In genomic region chr4:138216891-138217392, GRCm38 (mm10) we compare ENCODE assay signal across 8 mouse cellular contexts. TPM values are rescaled to one million over a fixed set of nuclear protein-coding genes. Genes with fewer than 3 reads are reported as not detected.
DNase-seq lines count a peak whose midpoint lies in the region; ATAC-seq and TF ChIP-seq lines count a peak whose summit lies in the region.

No protein-coding gene starts in this region.

- under 1% methylated on average over 65 of the region's 68 CpGs for WGBS in forebrain, embryonic 16.5 days
- WGBS in lung, embryonic 14.5 days: under 1% methylated on average over 66 of the region's 68 CpGs
- under 1% methylated on average over 67 of the region's 68 CpGs for WGBS in olfactory bulb, adult 2 months
- WGBS in thymus, adult 2 months: under 1% methylated on average over 68 of the region's 68 CpGs

- TF ChIP-seq CTCF in G1E (IDR thresholded peaks at IDR 0.05; ENCODE audit: low read depth, low read length): no peak
- TF ChIP-seq CTCF in layer of hippocampus, adult 2 months (conservative IDR thresholded peaks at IDR 0.05): no peak
- no peak for TF ChIP-seq CTCF in lung, embryonic 14.5 days (IDR thresholded peaks at IDR 0.05; ENCODE audit: low read depth)
- TF ChIP-seq CTCF in olfactory bulb, adult 2 months (IDR thresholded peaks at IDR 0.05; ENCODE audit: insufficient read depth, low read depth, low read length): no peak
- no peak for TF ChIP-seq CTCF in thymus, adult 2 months (IDR thresholded peaks at IDR 0.05; ENCODE audit: borderline replicate concordance, control insufficient read depth, extremely low read depth, insufficient read depth, low read length, poor library complexity)

- no peaks in the 10 kb centered on the region for H3K27me3 ChIP-seq in G1E (ENCODE audit: insufficient read depth, low read length)
- no peaks in the 10 kb centered on the region for H3K27me3 ChIP-seq in forebrain, embryonic 16.5 days (replicated peaks; ENCODE audit: control insufficient read depth, insufficient read depth, low read length)
- H3K27me3 ChIP-seq in lung, embryonic 14.5 days (ENCODE audit: insufficient read depth, low read length): no peaks in the 10 kb centered on the region
- H3K27me3 ChIP-seq in thymus, adult 2 months (ENCODE audit: control insufficient read depth, insufficient read depth, low read length): no peaks in the 10 kb centered on the region

- H3K9me3 ChIP-seq in G1E (replicated peaks): no peaks in the 10 kb centered on the region
- no peaks in the 10 kb centered on the region for H3K9me3 ChIP-seq in forebrain, embryonic 16.5 days (ENCODE audit: control insufficient read depth, low read length)
- H3K9me3 ChIP-seq in lung, embryonic 14.5 days (ENCODE audit: low read depth, low read length): no peaks in the 10 kb centered on the region

- peaks cover 31% of the 10 kb centered on the region for H3K36me3 ChIP-seq in G1E (replicated peaks)
- H3K36me3 ChIP-seq in forebrain, embryonic 16.5 days (ENCODE audit: control insufficient read depth, insufficient read depth): no peaks in the 10 kb centered on the region
- H3K36me3 ChIP-seq in lung, embryonic 14.5 days (ENCODE audit: insufficient read depth): peaks cover 6% of the 10 kb centered on the region; the same call in 1 of the 2 replicates
- H3K36me3 ChIP-seq in thymus, adult 2 months (ENCODE audit: control insufficient read depth, insufficient read depth, low read length): no peaks in the 10 kb centered on the region

- peak overlapping the region; percentile 99 for H3K27ac ChIP-seq in forebrain, embryonic 16.5 days (ENCODE audit: low read length)
- H3K27ac ChIP-seq in layer of hippocampus, adult 2 months: peak overlapping the region; percentile 99
- H3K27ac ChIP-seq in lung, embryonic 14.5 days (ENCODE audit: low read depth): peak overlapping the region; percentile 99
- peak overlapping the region; percentile 94 for H3K27ac ChIP-seq in olfactory bulb, adult 2 months (ENCODE audit: insufficient read depth, low read depth, low read length)
- H3K27ac ChIP-seq in thymus, adult 2 months (ENCODE audit: control insufficient read depth, insufficient read depth, low read length): peak overlapping the region; percentile 59

- intact Hi-C loops in heart, postnatal 36 days (cut with DNase I): no loop called here

- peak overlapping the region; percentile 90 for H3K4me2 ChIP-seq in forebrain, embryonic 16.5 days (ENCODE audit: low read length)
- H3K4me2 ChIP-seq in lung, embryonic 14.5 days: peak overlapping the region; percentile 88

- peak overlapping the region; percentile 99 for H3K9ac ChIP-seq in forebrain, embryonic 16.5 days (replicated peaks; ENCODE audit: low read depth, low read length)
- peak overlapping the region; percentile 95 for H3K9ac ChIP-seq in lung, embryonic 14.5 days

- ATAC-seq in G1E (ENCODE audit: extremely low read depth, insufficient number of reproducible peaks, low FRiP score, poor library complexity, severe bottlenecking): peak; percentile 90
- peak; percentile 96 for ATAC-seq in forebrain, embryonic 16.5 days
- ATAC-seq in lung, embryonic 14.5 days (ENCODE audit: insufficient read depth): peak; percentile 96

- TF ChIP-seq POLR2A in olfactory bulb, adult 2 months (IDR thresholded peaks at IDR 0.05; ENCODE audit: insufficient read depth, low read depth, low read length): peak; percentile 41; the same call in 1 of the 2 replicates
- peak; percentile 80 for TF ChIP-seq POLR2A in thymus, adult 2 months (IDR thresholded peaks at IDR 0.05; ENCODE audit: control insufficient read depth, extremely low read depth, insufficient read depth, low read length, poor library complexity)

- peak; percentile 99 for DNase-seq in G1E (ENCODE audit: low spot score)
- peak; percentile 97 to 99 for DNase-seq in cerebellum, adult 18-20 months
- DNase-seq in heart, postnatal 36 days: peak; percentile 97 to 99
- peak; percentile 97 to 98 for DNase-seq in layer of hippocampus, adult 2 months (ENCODE audit: low spot score in 2 of 2)
- DNase-seq in lung, embryonic 14.5 days: peak; percentile 98
- DNase-seq in thymus, adult 2 months: peak; percentile 98

- peak overlapping the region; percentile 99 for H3K4me3 ChIP-seq in G1E (ENCODE audit: low read depth, low read length)
- peak overlapping the region; percentile 96 for H3K4me3 ChIP-seq in forebrain, embryonic 16.5 days (replicated peaks; ENCODE audit: low read length)
- peak overlapping the region; percentile 75 for H3K4me3 ChIP-seq in layer of hippocampus, adult 2 months
- peak overlapping the region; percentile 97 for H3K4me3 ChIP-seq in lung, embryonic 14.5 days (ENCODE audit: low read depth, low read length)
- H3K4me3 ChIP-seq in olfactory bulb, adult 2 months (ENCODE audit: insufficient read depth, low read depth, low read length): peak overlapping the region; percentile 92
- H3K4me3 ChIP-seq in thymus, adult 2 months (ENCODE audit: control insufficient read depth, insufficient read depth, low read length): peak overlapping the region; percentile 80

- peaks cover 42% of the 10 kb centered on the region for H3K4me1 ChIP-seq in G1E (ENCODE audit: insufficient read depth, low read depth, low read length)
- H3K4me1 ChIP-seq in forebrain, embryonic 16.5 days (replicated peaks; ENCODE audit: control insufficient read depth, insufficient read depth, low read length): peaks cover 28% of the 10 kb centered on the region
- peaks cover 11% of the 10 kb centered on the region; the same call in 1 of the 2 replicates for H3K4me1 ChIP-seq in lung, embryonic 14.5 days (ENCODE audit: insufficient read depth)
- H3K4me1 ChIP-seq in olfactory bulb, adult 2 months (ENCODE audit: control insufficient read depth, insufficient read depth, low read length): peaks cover 6% of the 10 kb centered on the region
- peaks cover 26% of the 10 kb centered on the region for H3K4me1 ChIP-seq in thymus, adult 2 months (replicated peaks; ENCODE audit: control insufficient read depth, insufficient read depth, low read length)

RNA-seq across cellular contexts. Expression of gene Hp1bp3, which starts 0.8 kb away (rescaled TPM):
- total RNA-seq in G1E (2014; fragmentation: Nextera tagmentation) (179 and 216 TPM in 2 replicates), G1E (2017) (118 and 127 TPM in 2 replicates)
- polyA plus RNA-seq in G1E (2012): 41.6 TPM in 2 replicates
- 233 and 263 TPM in 2 replicates for polyA plus RNA-seq in forebrain, embryonic 16.5 days (2015; fragmentation: Nextera tagmentation; extraction: Ambion mirVana)
- total RNA-seq in heart, postnatal 36 days (2021): 10 to 100 TPM; 77.5 to 87.7 TPM
- total RNA-seq in layer of hippocampus, adult 2 months (2021): 100 to 1,000 TPM; 178 to 183 TPM
- 172 and 179 TPM in 2 replicates for polyA plus RNA-seq in lung, embryonic 14.5 days (2014; fragmentation: Nextera tagmentation; extraction: Ambion mirVana)
- 181 and 298 TPM in 2 replicates for polyA plus RNA-seq in olfactory bulb, adult 2 months (2012; ENCODE audit: insufficient read depth, insufficient read length, low replicate concordance, missing spikeins)
- 146 and 150 TPM in 2 replicates for polyA plus RNA-seq in thymus, adult 2 months (2012; rRNA removed)

RNA-seq across cellular contexts. Expression of gene Sh2d5, which starts 33.3 kb away (rescaled TPM):
- 0.68 and 2.0 TPM in 2 replicates for total RNA-seq in G1E (2014; fragmentation: Nextera tagmentation)
- total RNA-seq in G1E (2017): 0.55 and 0.99 TPM in 2 replicates
- 0.61 and 0.81 TPM in 2 replicates for polyA plus RNA-seq in G1E (2012)
- 6.1 and 9.8 TPM in 2 replicates for polyA plus RNA-seq in forebrain, embryonic 16.5 days (2015; fragmentation: Nextera tagmentation; extraction: Ambion mirVana)
- total RNA-seq in heart, postnatal 36 days (2021): not detected
- total RNA-seq in layer of hippocampus, adult 2 months (2021): 10 to 100 TPM; 49.1 to 52.7 TPM
- polyA plus RNA-seq in lung, embryonic 14.5 days (2014; fragmentation: Nextera tagmentation; extraction: Ambion mirVana): 0.36 and 0.41 TPM in 2 replicates
- polyA plus RNA-seq in olfactory bulb, adult 2 months (2012; ENCODE audit: insufficient read depth, insufficient read length, low replicate concordance, missing spikeins): not detected in 2 replicates
- 4.2 and 4.7 TPM in 2 replicates for polyA plus RNA-seq in thymus, adult 2 months (2012; rRNA removed)

RNA-seq across cellular contexts. Expression of gene Kif17, which starts 33.3 kb away (rescaled TPM):
- not detected in 2 replicates for total RNA-seq in G1E (2014; fragmentation: Nextera tagmentation)
- 0.16 TPM in 1 of 2 replicates, not detected in the other for total RNA-seq in G1E (2017)
- polyA plus RNA-seq in G1E (2012): 0.13 and 0.16 TPM in 2 replicates
- 0.98 and 2.2 TPM in 2 replicates for polyA plus RNA-seq in forebrain, embryonic 16.5 days (2015; fragmentation: Nextera tagmentation; extraction: Ambion mirVana)
- under 1 TPM in 1 of 2 experiments, not detected in 1; 0.08 TPM for total RNA-seq in heart, postnatal 36 days (2021)
- total RNA-seq in layer of hippocampus, adult 2 months (2021): 10 to 100 TPM; 22.0 to 22.3 TPM
- 2.2 and 2.5 TPM in 2 replicates for polyA plus RNA-seq in lung, embryonic 14.5 days (2014; fragmentation: Nextera tagmentation; extraction: Ambion mirVana)
- polyA plus RNA-seq in olfactory bulb, adult 2 months (2012; ENCODE audit: insufficient read depth, insufficient read length, low replicate concordance, missing spikeins): not detected in 2 replicates
- 1.3 and 1.6 TPM in 2 replicates for polyA plus RNA-seq in thymus, adult 2 months (2012; rRNA removed)

Comparison
In these comparisons a context has a peak if more than half of its experiments do, and no peak if none do; other contexts are left out.
1. Peak in every context shown above with its lines: DNase-seq, ATAC-seq, H3K4me3 ChIP-seq and H3K27ac ChIP-seq.